Mouse (Mus musculus): ENCODE results near the gene Gbp6.
"Not testable (repeated sequence)": the region's sequence is repeated elsewhere in the genome, so short reads cannot be mapped to it uniquely, and the experiment has no call there.

Gbp6 gene

DNA sequence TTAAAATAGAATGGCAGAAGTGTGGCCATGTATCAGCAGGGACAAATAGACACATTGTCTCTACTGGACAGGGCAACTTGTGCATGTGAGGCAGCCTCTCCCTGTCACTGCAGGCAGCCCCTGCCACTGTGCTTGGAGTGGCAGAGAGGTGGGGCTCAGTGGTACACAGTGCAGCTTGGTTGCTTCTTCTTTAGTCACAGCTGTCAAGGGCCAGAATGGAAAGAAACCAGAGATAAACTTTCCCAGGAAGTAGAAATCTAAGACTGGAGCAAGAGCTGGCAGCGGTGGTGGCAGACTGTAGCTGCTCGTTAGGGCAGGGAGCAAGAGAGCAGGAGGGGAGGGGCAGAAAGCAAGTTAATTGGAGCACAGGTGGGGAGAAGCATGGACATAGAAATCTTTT, 8.0 kb upstream of the Gbp6 start:
- no peak overlapping the region for H3K4me3 ChIP-seq (replicated peaks; ENCODE audit: low read length)

DNA sequence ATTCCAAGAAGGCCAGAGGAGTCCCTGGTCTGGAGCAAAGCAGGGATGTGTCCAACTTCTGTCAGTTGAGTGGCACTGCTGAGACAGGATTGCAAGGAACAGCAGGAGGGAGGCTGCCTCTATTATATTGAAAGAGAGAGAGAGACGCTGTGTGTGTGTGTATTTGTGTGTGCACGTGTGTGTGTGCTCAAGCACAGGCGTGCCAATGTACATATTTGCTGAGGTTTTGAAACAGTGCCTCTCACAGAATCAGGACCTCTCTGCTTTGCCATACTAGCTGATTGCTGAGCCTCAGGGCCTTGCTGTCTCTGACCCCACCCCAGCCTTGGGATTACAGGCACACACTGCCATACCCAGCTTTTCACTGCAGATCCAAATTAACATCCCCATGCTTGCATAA, 2.2 kb upstream of the Gbp6 start:
- Histone ChIP-seq H3K4me1 (replicated peaks; ENCODE audit: low read depth, low read length) (no peaks in the 10 kb centered on the region), H3K9me3 (ENCODE audit: low read length) (no peaks in the 10 kb centered on the region), H3K4me3 (replicated peaks; ENCODE audit: low read length) (no peak overlapping the region), H3K36me3 (ENCODE audit: insufficient read depth, low read length) (no peaks in the 10 kb centered on the region), H3K27me3 (ENCODE audit: insufficient read depth, low read length) (no peaks in the 10 kb centered on the region)
- TF ChIP-seq NANOG (IDR thresholded peaks at IDR 0.05; ENCODE audit: borderline replicate concordance, low read length) = no peak
- no peak for TF ChIP-seq CTCF (conservative IDR thresholded peaks at IDR 0.05; ENCODE audit: low read length)
- TF ChIP-seq POU5F1 (IDR thresholded peaks at IDR 0.05; ENCODE audit: borderline replicate concordance, low read length) = no peak

More for the DNA sequence above, 8.0 kb upstream of the Gbp6 start:
- Histone ChIP-seq H3K4me1 (replicated peaks; ENCODE audit: low read depth, low read length) (no peaks in the 10 kb centered on the region), H3K27me3 (ENCODE audit: insufficient read depth, low read length) (no peaks in the 10 kb centered on the region), H3K36me3 (ENCODE audit: insufficient read depth, low read length) (no peaks in the 10 kb centered on the region), H3K9me3 (ENCODE audit: low read length) (peaks cover 7% of the 10 kb centered on the region)
- TF ChIP-seq NANOG (IDR thresholded peaks at IDR 0.05; ENCODE audit: borderline replicate concordance, low read length) = no peak
- TF ChIP-seq CTCF (conservative IDR thresholded peaks at IDR 0.05; ENCODE audit: low read length) = no peak
- no peak for TF ChIP-seq POU5F1 (IDR thresholded peaks at IDR 0.05; ENCODE audit: borderline replicate concordance, low read length)

DNA sequence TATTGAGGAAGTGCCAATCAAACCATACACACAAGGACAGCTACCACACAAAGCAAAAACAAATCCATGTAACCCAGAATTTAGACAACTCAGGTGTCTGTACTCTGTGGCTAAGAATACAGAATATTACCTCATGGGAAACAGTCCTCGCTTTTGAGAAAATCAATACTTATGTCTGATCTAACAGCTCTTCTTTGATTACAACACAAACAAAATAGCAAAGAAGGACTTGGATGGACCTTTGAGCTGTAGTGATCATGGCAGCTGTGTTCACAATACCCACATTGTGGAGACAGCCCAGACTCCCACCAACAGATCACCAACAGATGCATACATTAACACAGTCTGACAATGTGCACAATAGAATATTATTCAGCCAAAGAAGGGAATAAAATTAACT, 1.0 kb downstream of the Gbp6 start:
- H3K27me3 ChIP-seq (ENCODE audit: insufficient read depth, low read length) = no peaks in the 10 kb centered on the region
- H3K9me3 ChIP-seq (ENCODE audit: low read length) = no peaks in the 10 kb centered on the region
- H3K4me1 ChIP-seq (replicated peaks; ENCODE audit: low read depth, low read length) = no peaks in the 10 kb centered on the region
- H3K36me3 ChIP-seq (ENCODE audit: insufficient read depth, low read length) = no peaks in the 10 kb centered on the region
- no peak overlapping the region for H3K4me3 ChIP-seq (replicated peaks; ENCODE audit: low read length)
- TF ChIP-seq CTCF (conservative IDR thresholded peaks at IDR 0.05; ENCODE audit: low read length) (no peak), NANOG (IDR thresholded peaks at IDR 0.05; ENCODE audit: borderline replicate concordance, low read length) (no peak), POU5F1 (IDR thresholded peaks at IDR 0.05; ENCODE audit: borderline replicate concordance, low read length) (no peak)

DNA sequence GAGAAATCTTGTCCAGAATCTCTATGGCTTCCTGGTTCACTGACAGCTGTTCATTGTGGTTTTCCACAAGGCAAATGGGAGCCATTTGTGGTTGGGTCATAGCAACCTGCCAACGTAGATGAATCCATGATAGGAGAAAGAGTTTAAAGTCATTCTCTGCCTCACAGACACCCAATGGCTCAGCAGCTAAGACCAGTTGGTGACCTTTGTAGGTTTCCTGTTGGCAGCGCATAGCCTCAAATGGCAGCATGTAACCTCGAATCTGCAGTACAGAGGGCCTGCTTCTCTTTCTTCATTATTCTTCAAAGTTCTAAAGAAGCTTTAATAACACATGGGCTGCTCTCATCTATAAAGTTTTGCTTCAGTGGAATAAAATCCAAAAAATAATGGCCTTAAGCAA, 2.6 kb downstream of the Gbp6 start:
- not testable (repeated sequence) for H3K4me1 ChIP-seq (replicated peaks; ENCODE audit: low read depth, low read length); H3K9me3 ChIP-seq (ENCODE audit: low read length); H3K4me3 ChIP-seq (replicated peaks; ENCODE audit: low read length); H3K27me3 ChIP-seq (ENCODE audit: insufficient read depth, low read length); H3K36me3 ChIP-seq (ENCODE audit: insufficient read depth, low read length)

DNA sequence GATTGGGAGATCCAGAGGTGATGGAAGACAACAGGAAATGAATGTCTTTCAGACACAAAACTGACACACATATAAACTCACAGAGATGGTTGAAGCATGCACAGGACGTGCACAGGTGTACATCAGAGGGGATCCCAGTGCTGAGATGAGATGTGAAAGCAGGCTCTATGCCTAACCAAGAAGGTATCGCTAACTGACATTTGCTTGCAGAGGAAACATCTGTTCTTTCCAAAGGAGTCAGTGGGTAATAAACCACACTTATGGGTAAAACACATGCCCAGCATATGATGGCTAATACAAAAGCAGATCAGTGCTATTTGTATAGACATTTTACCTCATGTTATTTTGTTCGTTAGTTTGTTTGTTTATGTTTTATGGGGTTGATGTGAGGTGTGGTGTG, 32.8 kb downstream of the Gbp6 start:
- peaks cover 21% of the 10 kb centered on the region for H3K4me1 ChIP-seq (replicated peaks; ENCODE audit: low read depth, low read length)
- H3K27me3 ChIP-seq (ENCODE audit: insufficient read depth, low read length); H3K4me3 ChIP-seq (replicated peaks; ENCODE audit: low read length); H3K9me3 ChIP-seq (ENCODE audit: low read length); H3K36me3 ChIP-seq (ENCODE audit: insufficient read depth, low read length): not testable (repeated sequence)

DNA sequence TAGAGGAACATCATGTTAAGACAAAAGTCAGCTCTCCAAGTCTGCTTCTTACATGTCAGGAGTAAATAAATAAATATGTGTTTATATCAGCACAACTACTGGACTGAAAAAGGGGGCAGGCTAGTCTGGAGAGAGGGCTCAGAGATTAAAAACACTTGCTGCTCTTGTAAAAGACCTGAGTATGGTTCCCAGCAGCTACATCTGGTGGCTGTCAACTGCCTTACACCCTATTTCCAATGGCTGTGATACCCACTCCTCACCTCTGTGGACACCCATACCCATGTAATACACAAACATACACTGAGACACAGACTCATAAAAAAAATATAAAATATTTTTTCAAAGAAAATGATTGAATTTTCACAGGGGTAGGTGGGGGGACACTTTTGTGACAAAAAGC, 41.0 kb downstream of the Gbp6 start:
- Histone ChIP-seq H3K4me1 (replicated peaks; ENCODE audit: low read depth, low read length) (no peaks in the 10 kb centered on the region; the same call in 1 of the 2 replicates), H3K27me3 (ENCODE audit: insufficient read depth, low read length) (no peaks in the 10 kb centered on the region), H3K36me3 (ENCODE audit: insufficient read depth, low read length) (no peaks in the 10 kb centered on the region), H3K9me3 (ENCODE audit: low read length) (peaks cover 6% of the 10 kb centered on the region; the same call in 1 of the 2 replicates), H3K4me3 (replicated peaks; ENCODE audit: low read length) (no peak overlapping the region)
- TF ChIP-seq CTCF (conservative IDR thresholded peaks at IDR 0.05; ENCODE audit: low read length) = no peak
- TF ChIP-seq POU5F1 (IDR thresholded peaks at IDR 0.05; ENCODE audit: borderline replicate concordance, low read length) = no peak
- TF ChIP-seq NANOG (IDR thresholded peaks at IDR 0.05; ENCODE audit: borderline replicate concordance, low read length) = no peak

DNA sequence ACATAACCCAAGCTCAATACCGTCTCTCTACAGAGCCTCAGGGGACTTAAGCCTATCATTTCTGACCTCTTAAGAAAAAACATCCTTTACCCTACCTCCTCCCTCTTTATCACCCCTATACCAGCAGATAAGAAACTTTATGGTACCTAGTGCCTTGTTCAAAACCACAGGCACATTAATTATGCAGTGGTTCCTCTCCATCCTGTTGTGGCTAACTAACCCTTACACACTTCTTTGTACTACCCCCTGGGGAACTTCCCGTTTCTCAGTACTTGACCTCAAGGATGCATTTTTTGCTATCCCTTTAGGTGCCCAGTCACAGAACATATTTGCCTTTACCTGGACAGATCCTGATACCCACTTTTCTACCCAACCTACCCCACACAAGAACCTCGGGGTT, 48.8 kb downstream of the Gbp6 start:
- H3K4me1 ChIP-seq (replicated peaks; ENCODE audit: low read depth, low read length); H3K4me3 ChIP-seq (replicated peaks; ENCODE audit: low read length); H3K27me3 ChIP-seq (ENCODE audit: insufficient read depth, low read length); H3K36me3 ChIP-seq (ENCODE audit: insufficient read depth, low read length); H3K9me3 ChIP-seq (ENCODE audit: low read length): not testable (repeated sequence)

DNA sequence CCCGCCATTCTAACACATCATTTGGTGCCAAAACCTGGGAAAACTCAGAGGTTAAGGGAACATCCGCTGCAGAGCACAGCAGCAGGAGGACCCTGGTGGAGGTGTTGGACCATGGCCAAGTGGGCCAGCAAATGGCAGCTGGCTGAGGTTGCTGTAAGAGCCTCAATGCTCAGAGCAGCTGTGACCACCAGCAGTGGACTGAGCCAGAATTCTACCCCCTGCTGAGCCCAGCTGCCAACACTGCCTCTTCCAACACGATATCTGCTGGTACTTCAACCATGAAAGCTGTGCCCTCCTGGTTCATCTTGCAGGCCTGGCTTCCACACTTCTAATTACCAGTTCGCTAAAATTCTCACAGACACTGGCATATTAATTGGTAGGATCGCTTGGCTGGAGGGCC, 52.5 kb downstream of the Gbp6 start:
- not testable (repeated sequence) for H3K4me3 ChIP-seq (replicated peaks; ENCODE audit: low read length); H3K27me3 ChIP-seq (ENCODE audit: insufficient read depth, low read length); H3K4me1 ChIP-seq (replicated peaks; ENCODE audit: low read depth, low read length); H3K36me3 ChIP-seq (ENCODE audit: insufficient read depth, low read length); H3K9me3 ChIP-seq (ENCODE audit: low read length)

DNA sequence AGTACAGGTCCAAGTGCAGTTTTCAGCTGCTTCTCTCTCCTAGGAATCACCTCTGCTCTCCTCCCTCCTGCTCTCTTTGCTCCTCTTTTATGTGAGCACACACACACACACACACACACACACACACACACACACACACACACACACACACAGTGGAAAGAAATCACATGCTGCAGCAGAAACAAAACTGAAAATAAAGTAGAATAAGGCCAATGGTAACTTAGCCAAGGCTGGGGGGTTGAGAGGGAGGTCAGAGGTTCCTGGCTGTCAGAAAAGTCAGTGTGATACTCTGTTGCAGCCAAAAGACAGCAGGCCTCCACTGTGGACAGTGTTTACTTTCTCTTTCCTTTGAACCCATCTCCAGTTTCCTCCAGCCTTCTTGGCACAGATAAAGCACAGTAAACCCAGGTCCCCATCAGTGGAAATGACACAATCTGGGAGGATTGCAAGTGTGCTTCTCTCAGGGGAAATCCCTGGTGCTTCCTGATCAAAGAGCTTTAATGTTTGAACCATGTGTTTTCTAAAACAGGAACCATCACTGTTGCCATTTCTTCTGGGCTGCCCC, 53.9 kb downstream of the Gbp6 start, which contains the start of gene Gbp10:
TSS of gene Gbp10 (minus strand) at position 51 of the 565 bp plus-strand sequence.
- H3K9me3 ChIP-seq (ENCODE audit: low read length); H3K36me3 ChIP-seq (ENCODE audit: insufficient read depth, low read length); H3K4me3 ChIP-seq (replicated peaks; ENCODE audit: low read length); H3K4me1 ChIP-seq (replicated peaks; ENCODE audit: low read depth, low read length); H3K27me3 ChIP-seq (ENCODE audit: insufficient read depth, low read length): not testable (repeated sequence)

DNA sequence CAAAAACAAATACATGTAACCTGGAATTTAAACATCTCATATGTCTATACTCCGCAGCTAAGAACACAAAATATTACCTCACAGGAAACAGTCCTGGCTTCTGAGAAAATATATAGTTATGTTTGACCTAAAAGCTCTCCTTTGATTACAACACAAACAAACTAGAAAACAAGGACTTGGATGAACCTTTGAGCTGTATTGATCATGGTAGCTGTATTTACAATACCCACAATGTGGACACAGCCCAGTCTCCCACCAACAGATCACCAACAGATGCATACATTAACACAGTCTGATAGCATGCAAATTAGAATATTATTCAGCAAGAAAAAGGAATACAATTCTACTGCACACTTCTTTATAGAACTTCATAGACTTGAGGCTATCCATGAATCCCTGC, 55.1 kb downstream of the Gbp6 start:
- not testable (repeated sequence) for H3K4me1 ChIP-seq (replicated peaks; ENCODE audit: low read depth, low read length); H3K36me3 ChIP-seq (ENCODE audit: insufficient read depth, low read length); H3K9me3 ChIP-seq (ENCODE audit: low read length); H3K4me3 ChIP-seq (replicated peaks; ENCODE audit: low read length); H3K27me3 ChIP-seq (ENCODE audit: insufficient read depth, low read length)

DNA sequence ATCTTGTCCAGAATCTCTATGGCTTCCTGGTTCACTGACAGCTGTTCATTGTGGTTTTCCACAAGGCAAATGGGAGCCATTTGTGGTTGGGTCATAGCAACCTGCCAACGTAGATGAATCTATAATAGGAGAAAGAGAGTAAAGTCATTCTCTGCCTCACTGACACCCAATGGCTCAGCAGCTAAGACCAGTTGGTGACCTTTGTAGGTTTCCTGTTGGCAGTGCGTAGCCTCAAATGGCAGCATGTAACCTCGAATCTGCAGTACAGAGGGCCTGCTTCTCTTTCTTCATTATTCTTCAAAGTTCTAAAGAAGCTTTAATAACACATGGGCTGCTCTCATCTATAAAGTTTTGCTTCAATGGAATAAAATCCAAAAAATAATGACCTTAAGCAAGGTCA, 57.5 kb downstream of the Gbp6 start:
- H3K36me3 ChIP-seq (ENCODE audit: insufficient read depth, low read length); H3K4me1 ChIP-seq (replicated peaks; ENCODE audit: low read depth, low read length); H3K27me3 ChIP-seq (ENCODE audit: insufficient read depth, low read length); H3K4me3 ChIP-seq (replicated peaks; ENCODE audit: low read length); H3K9me3 ChIP-seq (ENCODE audit: low read length): not testable (repeated sequence)
